Mouse (Mus musculus) right cerebral cortex, adult 18-20 months (tissue): Measurements from ENCODE around the gene Slc1a5.

Source experiments
- DNase-seq: peaks from one replicate; pipeline ENCODE4 v3.0.0; 2022; ENCODE audit warnings: mixed read lengths

Gene Slc1a5

DNA sequence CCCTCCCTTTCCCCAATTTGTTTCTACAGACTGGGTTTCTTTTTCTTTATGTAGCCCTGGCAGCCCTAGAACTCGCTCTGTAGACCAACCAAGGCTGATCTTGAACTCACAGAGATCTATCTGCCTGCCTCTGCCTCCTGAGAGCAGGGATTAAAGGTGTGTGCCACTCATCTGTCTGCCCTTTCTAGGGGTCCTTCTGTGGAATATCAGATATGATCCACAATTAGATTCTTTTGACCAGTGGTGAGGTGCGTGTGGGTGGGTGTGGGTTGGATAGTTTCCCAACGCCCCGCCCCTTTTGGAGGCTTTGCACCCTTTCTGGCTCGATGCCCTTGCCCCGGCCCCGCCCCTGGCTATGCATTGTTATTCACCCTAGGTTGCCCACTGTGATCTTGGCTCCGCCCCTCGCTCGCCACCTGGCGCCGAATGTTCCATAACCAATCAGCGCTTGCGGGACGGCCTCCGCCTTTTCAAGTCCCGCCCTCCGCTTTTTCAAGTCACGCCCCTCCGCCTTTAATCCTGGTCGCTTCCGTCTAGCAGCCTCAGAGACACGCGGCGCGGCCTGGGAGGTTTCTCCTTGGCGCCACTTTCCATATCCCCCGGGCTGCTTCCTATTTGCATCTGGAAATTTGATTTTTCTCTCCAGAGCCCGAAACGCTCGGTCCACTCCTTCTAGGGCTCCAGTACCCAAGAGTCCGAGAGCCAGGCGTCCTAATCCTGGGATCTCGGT, at the start of gene Slc1a5:
Gene Slc1a5, plus strand, starts transcription at position 516 of the 730 bp plus-strand sequence.
- DNase-seq, result peak; percentile 73

GRCm38 (mm10) chr7:16731893-16732422, 49.2 kb upstream of the Slc1a5 start:
- no peak for DNase-seq

DNA sequence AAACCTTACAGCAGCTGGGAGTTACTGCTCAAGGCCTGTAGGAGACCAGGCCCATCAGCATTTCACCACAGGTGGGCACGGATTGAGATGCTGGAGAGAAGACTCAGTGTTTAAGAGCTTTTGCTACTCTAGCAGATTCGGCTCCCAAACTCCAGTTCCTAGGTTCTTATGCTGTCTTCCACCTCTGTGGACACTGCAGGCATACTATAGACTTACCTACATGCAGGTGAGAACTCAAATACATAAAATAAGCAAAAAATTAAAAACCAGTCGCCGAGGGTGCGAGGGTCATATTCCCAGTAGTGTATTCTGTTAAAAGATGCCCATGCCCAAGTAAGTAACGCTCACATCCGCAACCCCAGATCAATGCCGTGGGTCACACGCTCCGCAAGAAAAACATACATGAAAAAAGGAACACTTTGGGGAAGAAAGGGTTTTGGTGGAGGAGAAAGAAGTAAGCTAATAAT, 43.5 kb upstream of the Slc1a5 start:
- no peak for DNase-seq

GRCm38 (mm10) chr7:16738073-16738696, 43.0 kb upstream of the Slc1a5 start, which contains the start of gene Ap2s1:
Gene Ap2s1 (plus strand): TSS chr7:16738410.
- peak; percentile 100 for DNase-seq

- no peak for DNase-seq
These were observed 42.0 kb upstream of the Slc1a5 start for GRCm38 (mm10) chr7:16739056-16739604.

GRCm38 (mm10) chr7:16745373-16745772, 35.8 kb upstream of the Slc1a5 start:
- DNase-seq, result no peak

GRCm38 (mm10) chr7:16746093-16746492, 35.0 kb upstream of the Slc1a5 start:
- DNase-seq, result peak; percentile 54

GRCm38 (mm10) chr7:16747656-16748055, 33.5 kb upstream of the Slc1a5 start:
- no peak for DNase-seq

DNA sequence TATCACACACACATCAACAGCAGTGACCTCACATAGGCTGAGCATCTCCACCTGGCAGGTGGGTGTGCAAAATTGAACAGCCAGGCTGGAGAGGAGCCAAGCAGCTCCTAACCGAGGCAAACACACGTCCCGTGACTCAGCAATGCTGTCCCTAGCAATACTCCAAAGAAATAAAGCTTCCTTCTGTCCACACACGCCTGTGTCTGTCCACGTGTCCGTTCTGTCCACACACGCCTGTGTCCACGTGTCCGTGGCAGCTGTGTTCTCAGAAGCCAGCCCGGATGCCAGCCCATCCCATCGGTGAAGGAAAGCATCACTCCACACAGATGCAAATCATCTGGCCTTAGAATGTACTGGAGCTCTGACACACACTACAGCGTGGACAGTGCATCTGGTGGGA, 29.1 kb upstream of the Slc1a5 start:
- DNase-seq, result no peak

GRCm38 (mm10) chr7:16755362-16756017, 25.6 kb upstream of the Slc1a5 start:
- no peak for DNase-seq

- no peak for DNase-seq
These were observed 22.1 kb upstream of the Slc1a5 start for GRCm38 (mm10) chr7:16758872-16759574.

- DNase-seq, result no peak
These were observed 20.8 kb upstream of the Slc1a5 start for GRCm38 (mm10) chr7:16760292-16760691.

GRCm38 (mm10) chr7:16761005-16761481, 20.1 kb upstream of the Slc1a5 start:
- no peak for DNase-seq

- no peak for DNase-seq
These were observed 19.5 kb upstream of the Slc1a5 start for GRCm38 (mm10) chr7:16761630-16762029.

GRCm38 (mm10) chr7:16763463-16764218, 17.5 kb upstream of the Slc1a5 start:
- no peak for DNase-seq

DNA sequence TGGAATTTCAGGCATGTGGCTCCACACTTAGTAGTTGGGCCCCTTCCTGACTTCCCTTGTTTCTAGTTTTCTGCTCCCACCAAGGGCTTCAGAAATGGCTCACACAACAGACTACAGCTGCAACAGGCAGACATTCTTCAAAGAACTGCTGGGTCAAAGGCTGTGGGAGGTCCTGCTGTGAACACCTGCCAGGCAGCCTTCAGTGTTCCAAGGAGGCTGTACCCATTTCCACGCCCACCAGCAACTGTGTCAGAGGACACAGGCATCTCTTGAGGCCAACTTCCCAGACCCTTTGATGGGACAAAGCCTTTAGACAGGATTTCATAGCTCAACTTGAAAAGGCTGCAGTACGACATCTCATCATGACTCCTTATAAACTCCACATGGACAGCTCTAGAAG, 14.7 kb upstream of the Slc1a5 start:
- DNase-seq, result no peak

GRCm38 (mm10) chr7:16775888-16776287, 5.3 kb upstream of the Slc1a5 start:
- no peak for DNase-seq

GRCm38 (mm10) chr7:16780076-16780475, 1.1 kb upstream of the Slc1a5 start:
- no peak for DNase-seq

DNA sequence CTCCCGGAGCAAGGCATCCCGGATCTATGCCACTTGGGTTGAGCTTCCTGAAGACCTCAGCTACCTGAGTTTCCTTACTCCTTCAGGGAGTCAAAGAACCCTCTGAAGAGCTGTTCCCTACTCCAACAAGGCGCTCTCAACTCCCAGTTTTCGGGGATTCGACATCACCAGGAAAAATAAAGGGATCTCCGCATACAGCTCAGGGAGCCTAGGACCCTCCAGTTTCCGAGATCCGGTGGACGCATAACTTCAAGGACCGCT, 345 bp downstream of the Slc1a5 start:
- no peak for DNase-seq

DNA sequence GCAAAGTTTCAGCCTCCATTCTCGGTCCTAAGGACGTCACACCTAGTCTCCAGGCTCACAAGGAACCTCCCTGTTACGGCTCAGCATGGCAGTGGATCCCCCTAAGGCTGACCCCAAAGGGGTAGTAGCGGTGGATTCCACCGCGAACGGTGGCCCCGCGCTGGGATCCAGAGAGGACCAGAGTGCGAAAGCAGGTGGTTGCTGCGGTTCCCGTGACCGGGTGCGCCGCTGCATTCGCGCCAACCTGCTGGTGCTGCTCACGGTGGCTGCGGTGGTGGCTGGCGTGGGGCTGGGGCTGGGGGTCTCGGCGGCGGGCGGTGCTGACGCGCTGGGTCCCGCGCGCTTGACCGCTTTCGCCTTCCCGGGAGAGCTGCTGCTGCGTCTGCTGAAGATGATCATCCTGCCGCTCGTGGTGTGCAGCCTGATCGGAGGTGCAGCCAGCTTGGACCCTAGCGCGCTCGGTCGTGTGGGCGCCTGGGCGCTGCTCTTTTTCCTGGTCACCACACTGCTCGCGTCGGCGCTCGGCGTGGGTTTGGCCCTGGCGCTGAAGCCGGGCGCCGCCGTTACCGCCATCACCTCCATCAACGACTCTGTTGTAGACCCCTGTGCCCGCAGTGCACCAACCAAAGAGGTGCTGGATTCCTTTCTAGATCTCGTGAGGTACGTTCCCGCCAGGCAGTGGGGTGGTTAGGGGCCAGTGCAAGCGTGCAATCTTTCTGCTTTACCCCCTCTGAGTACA, 845 bp downstream of the Slc1a5 start:
- DNase-seq, result no peak

- DNase-seq, result no peak
These were observed 1.5 kb downstream of the Slc1a5 start for GRCm38 (mm10) chr7:16782555-16783125.
